Mouse (Mus musculus) neural tube, embryonic 11.5 days (tissue): ENCODE measurements around the gene Slc50a1. TPM values are rescaled to one million over a fixed set of nuclear protein-coding genes. Genes with fewer than 3 reads are reported as not detected.

ENCODE experiments used
- ATAC-seq: fragments of 200-750 bp; cut with Nextera tagmentation; 2 replicates; pipeline ENCODE4 v1.8.0; 2017; ENCODE audit warnings: moderate number of reproducible peaks, mild to moderate bottlenecking, moderate TSS enrichment, moderate library complexity; ENCODE audit not compliant: insufficient read depth, low FRiP score, low TSS enrichment
- DNase-seq: peaks from one replicate; pipeline ENCODE4 v3.0.0-alpha.2; 2015; ENCODE audit warnings: low spot score
- H3K27ac ChIP-seq: fragments of 300-500 bp; sonication (generic); 2 replicates; pipeline ENCODE4 v1.5.1; 2014; ENCODE audit warnings: low read depth, mild to moderate bottlenecking, low read length
- H3K27me3 ChIP-seq: fragments of 300-500 bp; sonication (generic); 2 replicates; pipeline ENCODE4 v1.6.1; 2014; ENCODE audit warnings: mild to moderate bottlenecking, low read length, mixed read lengths; ENCODE audit not compliant: control insufficient read depth, insufficient read depth
- H3K36me3 ChIP-seq: fragments of 300-500 bp; sonication (generic); 2 replicates; pipeline ENCODE4 v1.6.1; 2014; ENCODE audit warnings: mild to moderate bottlenecking, low read length, moderate library complexity, mixed read lengths; ENCODE audit not compliant: control insufficient read depth, insufficient read depth
- H3K4me1 ChIP-seq: fragments of 300-500 bp; sonication (generic); 2 replicates; pipeline ENCODE4 v1.6.1; 2014; ENCODE audit warnings: low read length, mixed read lengths; ENCODE audit not compliant: control insufficient read depth, insufficient read depth
- H3K4me2 ChIP-seq: fragments of 300-500 bp; sonication (generic); 2 replicates; pipeline ENCODE4 v1.6.1; 2014; ENCODE audit warnings: low read depth, mild to moderate bottlenecking, moderate library complexity
- H3K4me3 ChIP-seq: fragments of 300-500 bp; sonication (generic); 2 replicates; pipeline ENCODE4 v1.5.1; 2014; ENCODE audit warnings: low read depth, low read length
- H3K9ac ChIP-seq: fragments of 300-500 bp; sonication (generic); 2 replicates; pipeline ENCODE4 v1.6.1; 2014; ENCODE audit warnings: mild to moderate bottlenecking, low read length
- H3K9me3 ChIP-seq: fragments of 300-500 bp; sonication (generic); 2 replicates; pipeline ENCODE4 v1.6.1; 2016; ENCODE audit warnings: low read length; ENCODE audit not compliant: control insufficient read depth
- WGBS: fragments of 180-500 bp; shearing (Covaris S2); extraction: QIAGEN DNeasy Blood & Tissue Kit; methylation state at CpG from one replicate; pipeline ENCODE4 v1.1.7; 2014; 5-methylcytosine and 5-hydroxymethylcytosine counted together
- polyA plus RNA-seq: library from polyadenylated mRNA; unstranded; fragments of >200 nt; fragmentation: Nextera tagmentation; extraction: Ambion mirVana; gene quantifications from 2 replicates; pipeline ENCODE4 v1.2.1, GENCODE M21; 2014

Slc50a1 gene
- 33.8 and 37.6 TPM in 2 replicates for polyA plus RNA-seq

GRCm38 (mm10) chr3:89270051-89270755 lies at the start of gene Slc50a1:
Gene Slc50a1, minus strand, starts transcription at chr3:89270570.
- Histone ChIP-seq H3K27ac (no peak within 1 kb of the TSS), H3K9me3 (no peaks in the 10 kb centered on the region), H3K27me3 (no peaks in the 10 kb centered on the region), H3K4me3 (peak within 1 kb of the TSS; percentile 44), H3K9ac (peak within 1 kb of the TSS; percentile 73), H3K36me3 (no peaks in the 10 kb centered on the region; the same call in 1 of the 2 replicates), H3K4me2 (peak within 1 kb of the TSS; percentile 75), H3K4me1 (peaks cover 8% of the 10 kb centered on the region)
- ATAC-seq (peak; percentile 33; the same call in 1 of the 2 replicates), DNase-seq (peak; percentile 79)
- WGBS: 7% methylated on average over 39 of the region's 39 CpGs

- Histone ChIP-seq H3K4me3 (peak overlapping the region; percentile 58), H3K36me3 (no peaks in the 10 kb centered on the region), H3K4me1 (peaks cover 48% of the 10 kb centered on the region), H3K9me3 (no peaks in the 10 kb centered on the region), H3K27ac (peak overlapping the region; percentile 96; the same call in 1 of the 2 replicates), H3K27me3 (peaks cover 55% of the 10 kb centered on the region), H3K9ac (no peak overlapping the region), H3K4me2 (peak overlapping the region; percentile 70)
- DNase-seq (peak; percentile 51), ATAC-seq (no peak)
- 4% methylated on average over 58 of the region's 58 CpGs for WGBS
Measured at GRCm38 (mm10) chr3:89319591-89320350, 49.4 kb upstream of the Slc50a1 start.

GRCm38 (mm10) chr3:89318971-89319590 lies 48.7 kb upstream of the Slc50a1 start:
- ATAC-seq (no peak), DNase-seq (no peak)
- peaks cover 55% of the 10 kb centered on the region for H3K27me3 ChIP-seq
- H3K9ac ChIP-seq: no peak overlapping the region
- peak overlapping the region; percentile 70 for H3K4me2 ChIP-seq
- no peaks in the 10 kb centered on the region for H3K36me3 ChIP-seq
- no peak overlapping the region for H3K27ac ChIP-seq
- H3K4me3 ChIP-seq: peak overlapping the region; percentile 58
- no peaks in the 10 kb centered on the region for H3K9me3 ChIP-seq
- WGBS: 10% methylated on average over 21 of the region's 21 CpGs
- H3K4me1 ChIP-seq: peaks cover 48% of the 10 kb centered on the region

- H3K36me3 ChIP-seq: no peaks in the 10 kb centered on the region
- ATAC-seq: no peak
- no peak overlapping the region; the same call in 1 of the 2 replicates for H3K4me3 ChIP-seq
- H3K9me3 ChIP-seq: no peaks in the 10 kb centered on the region
- H3K4me1 ChIP-seq: peaks cover 48% of the 10 kb centered on the region
- no peak for DNase-seq
- H3K9ac ChIP-seq: no peak overlapping the region
- WGBS: 69% methylated on average over 8 of the region's 8 CpGs
- H3K27me3 ChIP-seq: peaks cover 55% of the 10 kb centered on the region
- no peak overlapping the region for H3K4me2 ChIP-seq
- H3K27ac ChIP-seq: no peak overlapping the region
Measured at GRCm38 (mm10) chr3:89318316-89318715, 47.9 kb upstream of the Slc50a1 start.

- peak overlapping the region; percentile 2; the same call in 1 of the 2 replicates for H3K4me2 ChIP-seq
Measured at GRCm38 (mm10) chr3:89317246-89317645, 46.9 kb upstream of the Slc50a1 start.

GRCm38 (mm10) chr3:89316833-89317232 lies 46.5 kb upstream of the Slc50a1 start:
- peak overlapping the region; percentile 2; the same call in 1 of the 2 replicates for H3K4me2 ChIP-seq
- H3K9ac ChIP-seq: no peak overlapping the region
- no peak overlapping the region for H3K4me3 ChIP-seq
- 0% methylated on average over 4 of the region's 4 CpGs for WGBS
- DNase-seq (peak; percentile 88), ATAC-seq (no peak)
- H3K27me3 ChIP-seq: peaks cover 52% of the 10 kb centered on the region
- H3K9me3 ChIP-seq: no peaks in the 10 kb centered on the region
- no peak overlapping the region for H3K27ac ChIP-seq
- peaks cover 48% of the 10 kb centered on the region for H3K4me1 ChIP-seq
- H3K36me3 ChIP-seq: no peaks in the 10 kb centered on the region

More at GRCm38 (mm10) chr3:89317246-89317645, 46.9 kb upstream of the Slc50a1 start:
- peaks cover 48% of the 10 kb centered on the region for H3K4me1 ChIP-seq
- WGBS: 52% methylated on average over 6 of the region's 6 CpGs
- H3K36me3 ChIP-seq: no peaks in the 10 kb centered on the region
- peaks cover 53% of the 10 kb centered on the region for H3K27me3 ChIP-seq
- no peak overlapping the region for H3K27ac ChIP-seq
- no peak overlapping the region for H3K9ac ChIP-seq
- no peak for DNase-seq
- no peak overlapping the region for H3K4me3 ChIP-seq
- no peak for ATAC-seq
- no peaks in the 10 kb centered on the region for H3K9me3 ChIP-seq

- Histone ChIP-seq H3K9me3 (no peaks in the 10 kb centered on the region), H3K27ac (no peak overlapping the region), H3K4me1 (peaks cover 43% of the 10 kb centered on the region), H3K4me3 (peak overlapping the region; percentile 24; the same call in 1 of the 2 replicates), H3K27me3 (peaks cover 45% of the 10 kb centered on the region), H3K9ac (no peak overlapping the region; the same call in 1 of the 2 replicates), H3K4me2 (peak overlapping the region; percentile 48), H3K36me3 (no peaks in the 10 kb centered on the region)
- ATAC-seq: no peak
- no peak for DNase-seq
- WGBS: 9% methylated on average over 40 of the region's 40 CpGs
Measured at GRCm38 (mm10) chr3:89315930-89316831, 45.8 kb upstream of the Slc50a1 start.
